Mouse (Mus musculus): ENCODE data around the gene Bmp8a. TPM values are rescaled to one million over a fixed set of nuclear protein-coding genes. Genes with fewer than 3 reads are reported as not detected.

Gene Bmp8a
- total RNA-seq (2023) = under 1 TPM; 0.18 to 0.33 TPM

DNA sequence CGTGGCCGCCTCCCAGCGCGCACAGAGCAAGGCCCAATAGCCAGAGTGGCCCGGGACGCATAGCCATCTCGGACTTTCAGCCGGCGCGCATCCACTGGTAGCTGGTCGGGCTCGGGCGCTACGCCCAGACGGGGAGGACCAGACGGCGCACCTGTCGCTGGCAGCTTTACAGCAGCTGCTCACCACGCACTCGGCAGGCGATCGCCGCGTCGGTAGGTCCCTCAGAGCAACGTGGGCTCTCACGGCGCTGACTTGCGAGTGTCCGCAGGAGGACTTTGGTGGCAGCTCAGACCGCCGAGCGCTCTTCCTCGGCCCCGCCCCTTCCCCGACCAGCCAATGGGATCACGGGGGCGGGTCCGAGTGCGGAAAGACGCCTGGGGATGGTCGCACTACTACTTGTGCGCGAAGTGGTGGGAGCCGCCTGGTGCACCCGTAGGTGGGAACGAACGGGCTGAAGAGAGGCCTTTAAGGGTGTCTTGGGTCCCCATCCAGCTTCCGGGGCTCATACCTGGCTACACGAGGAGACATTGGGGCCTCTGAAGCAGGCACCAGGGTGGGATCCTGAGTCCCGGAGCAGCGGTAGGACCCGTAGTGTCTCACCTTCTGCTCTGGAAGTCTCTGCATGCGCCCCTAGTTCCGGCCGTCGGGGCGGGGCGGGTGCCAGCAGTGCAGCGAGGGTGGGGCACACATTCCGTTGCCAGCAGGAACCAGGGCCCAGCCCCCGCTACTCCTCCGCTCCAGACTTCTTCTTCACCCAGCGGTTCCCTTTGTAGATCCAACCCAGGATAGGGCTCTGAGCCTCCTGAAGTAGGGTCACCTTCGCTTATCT lies at the start of gene Bmp8a:
Gene Bmp8a, minus strand, starts transcription at position 611 of the 829 bp plus-strand sequence.

GRCm38 (mm10) chr4:123323534-123323933 lies 19.5 kb downstream of the Bmp8a start, which contains the start of gene Oxct2a:
Oxct2a (minus strand) TSS chr4:123323634.

Other genes with a start within 250 kb of the Bmp8a start
- not detected for gene Bmp8b, start 238.1 kb downstream of the Bmp8a start, total RNA-seq (2023)
- gene Oxct2b, start 227.0 kb downstream of the Bmp8a start, total RNA-seq (2023) = not detected
- 10 to 100 TPM; 23.7 to 24.4 TPM for gene Ppie, start 203.3 kb downstream of the Bmp8a start, total RNA-seq (2023)
- gene Hpcal4, start 160.0 kb downstream of the Bmp8a start, total RNA-seq (2023) = not detected
- not detected for gene Nt5c1a, start 141.7 kb downstream of the Bmp8a start, total RNA-seq (2023)
- gene Heyl, start 109.7 kb downstream of the Bmp8a start, total RNA-seq (2023) = under 1 TPM; 0.09 to 0.40 TPM
- gene Pabpc4, start 80.9 kb downstream of the Bmp8a start, total RNA-seq (2023) = 10 to 100 TPM; 44.9 to 73.3 TPM
- not detected for gene Oxct2a, start 19.6 kb downstream of the Bmp8a start, total RNA-seq (2023)